Mouse (Mus musculus) kidney, embryonic 16.5 days (tissue): ENCODE data around the gene Kcnd2. TPM values are rescaled to one million over a fixed set of nuclear protein-coding genes. Genes with fewer than 3 reads are reported as not detected.

Source experiments
- ATAC-seq: fragments of 200-750 bp; cut with Nextera tagmentation; 2 replicates; pipeline ENCODE4 v1.8.0; 2017; ENCODE audit warnings: moderate TSS enrichment; ENCODE audit not compliant: low FRiP score, low TSS enrichment
- H3K27ac ChIP-seq: fragments of 300-500 bp; sonication (generic); 2 replicates; pipeline ENCODE4 v1.5.1; 2014; ENCODE audit warnings: low read length
- H3K27me3 ChIP-seq: fragments of 300-500 bp; sonication (generic); 2 replicates; pipeline ENCODE4 v1.6.1; 2014; ENCODE audit warnings: low read length, control low read depth, mixed read lengths; ENCODE audit not compliant: insufficient read depth
- H3K36me3 ChIP-seq: fragments of 300-500 bp; sonication (generic); 2 replicates; pipeline ENCODE4 v1.6.1; 2014; ENCODE audit warnings: low read length, control low read depth, mixed read lengths; ENCODE audit not compliant: insufficient read depth
- H3K4me1 ChIP-seq: fragments of 300-500 bp; sonication (generic); 2 replicates; pipeline ENCODE4 v1.6.1; 2014; ENCODE audit warnings: low read length, control low read depth, mixed read lengths; ENCODE audit not compliant: insufficient read depth
- H3K4me2 ChIP-seq: fragments of 300-500 bp; sonication (generic); replicated peaks from 2 replicates; pipeline ENCODE4 v1.6.1; 2014; ENCODE audit warnings: low read depth, low read length
- H3K4me3 ChIP-seq: fragments of 300-500 bp; sonication (generic); 2 replicates; pipeline ENCODE4 v1.5.1; 2014; ENCODE audit warnings: mild to moderate bottlenecking, low read length
- H3K9ac ChIP-seq: fragments of 300-500 bp; sonication (generic); replicated peaks from 2 replicates; pipeline ENCODE4 v1.6.1; 2014; ENCODE audit warnings: low read length
- H3K9me3 ChIP-seq: fragments of 300-500 bp; sonication (generic); 2 replicates; pipeline ENCODE4 v1.6.1; 2016; ENCODE audit warnings: low read length, control low read depth
- WGBS: fragments of 180-500 bp; shearing (Covaris S2); extraction: QIAGEN DNeasy Blood & Tissue Kit; methylation state at CpG from one replicate; pipeline ENCODE4 v1.1.7; 2014; 5-methylcytosine and 5-hydroxymethylcytosine counted together
- polyA plus RNA-seq: library from polyadenylated mRNA; unstranded; fragments of >200 nt; fragmentation: Nextera tagmentation; extraction: Ambion mirVana; gene quantifications from 2 replicates; pipeline ENCODE4 v1.2.1, GENCODE M21; 2015

Kcnd2 gene
- polyA plus RNA-seq, 1 experiment from 2014 or later: 1.6 TPM

DNA sequence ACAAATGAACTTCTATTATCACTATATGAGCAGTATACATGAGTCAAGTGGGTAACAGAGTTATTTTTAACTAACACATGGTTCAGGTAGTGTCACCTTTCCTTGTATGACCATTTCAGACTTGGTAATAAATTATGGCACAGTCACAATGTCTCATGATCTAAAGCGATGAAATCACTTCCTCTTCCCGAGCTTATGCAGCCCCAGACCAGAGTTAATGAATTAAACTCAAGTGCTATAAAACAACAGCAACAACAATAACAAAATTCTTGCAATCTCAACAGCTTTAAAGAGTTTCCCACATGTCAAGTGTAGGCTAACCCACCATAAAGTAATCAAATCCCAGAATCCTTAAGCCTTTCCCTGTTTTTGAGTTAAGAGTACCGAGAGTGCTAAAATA, 198.4 kb downstream of the Kcnd2 start:
- Histone ChIP-seq H3K36me3 (no peaks in the 10 kb centered on the region), H3K27me3 (no peaks in the 10 kb centered on the region), H3K4me3 (no peak overlapping the region), H3K4me2 (no peak overlapping the region), H3K9me3 (no peaks in the 10 kb centered on the region), H3K9ac (no peak overlapping the region), H3K27ac (no peak overlapping the region), H3K4me1 (no peaks in the 10 kb centered on the region)
- WGBS: 55% methylated on average over 3 of the region's 3 CpGs
- peak; percentile 77; the same call in 1 of the 2 replicates for ATAC-seq

DNA sequence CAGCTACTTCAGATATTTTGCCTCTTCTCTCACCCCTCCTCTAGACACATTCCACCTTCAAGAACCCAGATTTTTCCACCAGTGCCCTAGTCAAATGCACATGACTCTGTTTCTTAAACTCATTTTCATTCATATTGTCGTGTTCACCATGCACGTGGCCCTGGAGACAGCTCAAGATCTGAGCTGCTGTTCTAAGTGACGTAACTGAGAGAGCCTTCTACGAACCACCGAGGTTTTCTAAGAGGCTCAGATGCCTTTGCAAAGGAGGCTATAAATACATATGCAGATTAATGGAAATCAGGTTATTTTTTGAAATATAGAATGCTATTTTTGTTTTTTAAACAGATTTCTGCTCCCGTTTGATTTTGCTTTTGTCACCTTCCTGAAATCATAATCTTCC, 202.9 kb downstream of the Kcnd2 start:
- no peaks in the 10 kb centered on the region for H3K36me3 ChIP-seq
- ATAC-seq: no peak
- no peaks in the 10 kb centered on the region for H3K9me3 ChIP-seq
- H3K27ac ChIP-seq: no peak overlapping the region
- 87% methylated on average over 6 of the region's 6 CpGs for WGBS
- H3K4me3 ChIP-seq: no peak overlapping the region
- H3K4me1 ChIP-seq: no peaks in the 10 kb centered on the region
- no peaks in the 10 kb centered on the region for H3K27me3 ChIP-seq
- H3K9ac ChIP-seq: no peak overlapping the region
- H3K4me2 ChIP-seq: no peak overlapping the region

DNA sequence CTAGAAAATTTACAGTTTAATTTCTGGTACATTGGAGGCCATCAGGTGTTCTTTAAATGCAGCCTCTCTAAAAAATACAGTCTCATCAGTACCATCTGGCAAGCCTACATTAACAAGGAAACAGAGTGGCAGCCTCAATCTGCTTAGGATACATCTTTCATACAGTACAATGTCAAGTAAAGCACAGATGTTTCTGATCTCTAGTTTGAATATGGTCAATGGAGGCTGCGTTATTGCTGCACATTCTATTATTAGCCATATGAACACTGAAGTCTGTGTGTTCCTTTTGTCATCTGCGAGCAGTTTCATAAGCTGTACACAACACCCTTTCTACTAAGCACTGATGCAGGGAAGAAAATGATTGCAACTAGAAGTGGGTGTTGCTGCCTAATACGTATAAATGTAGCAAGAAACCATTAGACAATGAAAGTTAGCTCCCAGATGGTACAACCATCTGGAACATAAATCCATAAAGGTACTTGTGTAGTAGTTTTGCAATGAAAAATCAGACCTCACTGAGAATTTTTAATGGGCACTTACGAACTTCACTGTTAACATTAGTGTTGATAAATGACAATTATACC, 209.0 kb downstream of the Kcnd2 start:
- Histone ChIP-seq H3K4me1 (no peaks in the 10 kb centered on the region), H3K9ac (no peak overlapping the region), H3K4me2 (no peak overlapping the region), H3K27me3 (no peaks in the 10 kb centered on the region), H3K4me3 (no peak overlapping the region), H3K27ac (no peak overlapping the region), H3K9me3 (no peaks in the 10 kb centered on the region), H3K36me3 (no peaks in the 10 kb centered on the region)
- no peak for ATAC-seq
- WGBS: 88% methylated on average over 4 of the region's 4 CpGs

DNA sequence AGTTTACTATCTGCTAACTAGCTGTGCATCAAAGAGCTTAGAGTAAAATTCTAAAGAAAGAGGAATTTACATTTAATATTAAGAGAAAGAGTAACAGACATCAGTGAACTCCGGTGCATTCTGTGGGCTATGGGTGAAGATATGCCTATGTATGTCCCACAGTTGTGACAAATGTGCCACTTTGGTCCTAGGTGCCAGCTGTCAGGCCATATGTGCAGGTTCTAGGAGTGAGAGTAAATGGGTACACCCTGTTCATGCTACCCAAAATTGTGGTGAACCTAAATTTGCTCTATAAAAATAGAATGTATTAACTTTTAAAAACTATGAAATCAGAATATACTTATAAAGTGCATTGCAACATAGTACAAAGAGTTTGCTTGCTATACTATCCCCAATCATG, 215.8 kb downstream of the Kcnd2 start:
- no peak overlapping the region for H3K4me2 ChIP-seq
- H3K4me3 ChIP-seq: no peak overlapping the region
- H3K9me3 ChIP-seq: no peaks in the 10 kb centered on the region
- H3K9ac ChIP-seq: no peak overlapping the region
- H3K4me1 ChIP-seq: no peaks in the 10 kb centered on the region
- H3K36me3 ChIP-seq: no peaks in the 10 kb centered on the region
- WGBS: 95% methylated on average over 1 of the region's 1 CpGs
- no peak for ATAC-seq
- no peak overlapping the region for H3K27ac ChIP-seq
- H3K27me3 ChIP-seq: no peaks in the 10 kb centered on the region

GRCm38 (mm10) chr6:21464719-21465118, 249.4 kb downstream of the Kcnd2 start:
- Histone ChIP-seq H3K4me3 (no peak overlapping the region), H3K9me3 (no peaks in the 10 kb centered on the region), H3K4me2 (no peak overlapping the region), H3K9ac (no peak overlapping the region), H3K27ac (no peak overlapping the region), H3K36me3 (no peaks in the 10 kb centered on the region), H3K27me3 (no peaks in the 10 kb centered on the region), H3K4me1 (no peaks in the 10 kb centered on the region)
- ATAC-seq: no peak

GRCm38 (mm10) chr6:21471891-21472544, 256.7 kb downstream of the Kcnd2 start:
- Histone ChIP-seq H3K4me1 (no peaks in the 10 kb centered on the region), H3K27ac (no peak overlapping the region), H3K4me2 (no peak overlapping the region), H3K9ac (no peak overlapping the region), H3K4me3 (no peak overlapping the region), H3K9me3 (no peaks in the 10 kb centered on the region), H3K27me3 (no peaks in the 10 kb centered on the region), H3K36me3 (no peaks in the 10 kb centered on the region)
- 66% methylated on average over 1 of the region's 1 CpGs for WGBS
- ATAC-seq: no peak

DNA sequence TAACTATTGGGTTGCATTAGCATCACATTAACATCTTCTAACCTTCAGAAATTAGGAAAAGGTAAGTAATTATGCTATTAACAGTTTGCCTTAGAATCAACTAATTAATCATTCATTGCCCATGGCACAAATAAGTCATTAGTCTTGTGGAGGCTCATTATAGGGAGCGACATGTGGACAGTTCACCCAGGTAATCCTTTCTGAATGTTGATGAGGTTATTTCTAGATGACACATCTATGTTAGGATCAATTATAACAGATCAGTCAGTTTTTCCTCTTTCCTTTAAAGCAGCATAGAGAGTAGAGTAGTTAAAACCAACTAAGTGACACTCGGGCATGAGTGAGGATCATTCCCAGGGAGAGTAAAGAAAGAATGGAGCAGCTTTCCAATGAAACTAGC, 267.4 kb downstream of the Kcnd2 start:
- Histone ChIP-seq H3K27me3 (no peaks in the 10 kb centered on the region), H3K4me2 (no peak overlapping the region), H3K4me3 (no peak overlapping the region), H3K4me1 (no peaks in the 10 kb centered on the region), H3K36me3 (no peaks in the 10 kb centered on the region), H3K9ac (no peak overlapping the region), H3K27ac (no peak overlapping the region), H3K9me3 (no peaks in the 10 kb centered on the region)
- no peak for ATAC-seq
- WGBS: 93% methylated on average over 2 of the region's 2 CpGs

DNA sequence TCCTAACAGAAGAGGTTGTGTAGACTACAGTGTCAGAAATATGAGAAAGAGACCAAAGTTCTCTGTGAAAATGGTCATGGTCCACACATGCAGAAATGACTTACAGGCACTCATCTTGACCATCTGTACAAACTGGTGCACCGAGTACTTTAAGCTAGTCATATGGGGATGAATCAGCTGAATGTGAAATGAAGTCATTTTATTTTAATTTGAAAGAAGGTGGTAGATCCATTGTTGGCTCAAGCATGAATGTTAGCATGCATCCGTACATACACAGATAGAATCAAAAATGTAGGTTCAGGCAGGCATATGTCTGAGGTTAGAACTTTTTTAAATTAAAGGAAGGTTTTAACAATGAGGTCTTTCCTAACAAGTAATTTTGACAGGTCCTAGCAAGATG, 273.2 kb downstream of the Kcnd2 start:
- no peak overlapping the region for H3K9ac ChIP-seq
- H3K27ac ChIP-seq: no peak overlapping the region
- H3K9me3 ChIP-seq: no peaks in the 10 kb centered on the region; the same call in 1 of the 2 replicates

DNA sequence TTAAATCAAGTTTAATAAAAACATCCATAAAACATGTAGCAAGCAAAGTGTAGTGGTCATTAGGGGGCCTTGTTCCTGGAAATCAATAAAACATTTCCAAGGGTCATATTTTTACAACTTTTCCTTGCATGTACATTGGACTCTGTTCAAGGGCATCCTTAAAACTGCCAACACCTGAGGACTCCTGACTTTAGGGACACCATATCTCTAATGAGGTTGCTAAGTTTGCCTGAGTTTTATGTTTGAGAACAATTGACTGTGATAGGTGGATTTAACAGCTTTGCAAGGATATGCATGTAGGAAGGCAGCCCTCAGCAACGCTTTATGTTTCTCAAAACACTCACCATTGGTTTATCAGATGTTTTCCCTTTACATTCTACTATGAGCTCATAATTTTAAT, 287.6 kb downstream of the Kcnd2 start:
- Histone ChIP-seq H3K27ac (no peak overlapping the region), H3K36me3 (no peaks in the 10 kb centered on the region), H3K4me1 (no peaks in the 10 kb centered on the region), H3K4me3 (no peak overlapping the region), H3K4me2 (no peak overlapping the region), H3K9me3 (no peaks in the 10 kb centered on the region), H3K27me3 (no peaks in the 10 kb centered on the region), H3K9ac (no peak overlapping the region)
- 66% methylated on average over 1 of the region's 1 CpGs for WGBS
- no peak for ATAC-seq

More for the DNA sequence above, 273.2 kb downstream of the Kcnd2 start:
- Histone ChIP-seq H3K4me2 (no peak overlapping the region), H3K4me3 (no peak overlapping the region), H3K4me1 (no peaks in the 10 kb centered on the region), H3K36me3 (no peaks in the 10 kb centered on the region), H3K27me3 (no peaks in the 10 kb centered on the region)
- ATAC-seq: no peak
- 80% methylated on average over 2 of the region's 2 CpGs for WGBS

- no peak for ATAC-seq
These were observed 295.4 kb downstream of the Kcnd2 start for GRCm38 (mm10) chr6:21510621-21511239.

More at GRCm38 (mm10) chr6:21510621-21511239, 295.4 kb downstream of the Kcnd2 start:
- WGBS: 73% methylated on average over 3 of the region's 3 CpGs
- Histone ChIP-seq H3K4me2 (no peak overlapping the region), H3K36me3 (no peaks in the 10 kb centered on the region), H3K4me3 (no peak overlapping the region), H3K9me3 (no peaks in the 10 kb centered on the region), H3K27me3 (no peaks in the 10 kb centered on the region), H3K9ac (no peak overlapping the region), H3K27ac (no peak overlapping the region), H3K4me1 (no peaks in the 10 kb centered on the region)
